ENCODE assay signal across 9 mouse cellular contexts in the genomic region with DNA sequence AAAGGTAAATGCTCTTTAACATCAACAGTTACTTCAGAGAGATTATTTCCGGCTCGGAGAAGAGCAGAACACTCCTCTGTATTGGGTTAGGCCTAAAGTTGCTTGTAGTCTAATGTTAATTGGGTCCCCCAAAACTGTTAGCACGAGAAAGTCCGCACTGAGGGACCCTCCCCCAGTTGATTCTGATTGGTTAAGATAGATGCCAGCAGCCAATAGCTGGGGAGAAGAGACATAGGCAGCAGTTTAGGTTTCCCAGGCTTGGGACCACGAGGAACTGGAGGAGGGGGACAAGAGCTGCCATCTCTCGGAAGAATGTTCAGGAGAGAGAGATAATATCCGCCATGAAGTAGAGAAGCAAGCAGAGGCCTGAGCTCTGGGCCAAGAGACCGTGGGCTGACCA. TPM values are rescaled to one million over a fixed set of nuclear protein-coding genes. Genes with fewer than 3 reads are reported as not detected.
A peak's percentile ranks its signal among the peaks of the same experiment; 100 is the strongest.
DNase-seq lines count a peak whose midpoint lies in the region; ATAC-seq and TF ChIP-seq lines count a peak whose summit lies in the region.
"Had no signal": no experiment of that assay in that cellular context is flagged by ENCODE, and none has a peak within 500 bp of the region (broad histone marks: within the 10 kb centered on the region; RNA-seq: fewer than 3 reads in every experiment).

No protein-coding gene starts in this region.

- 0 out of 2 replicates have a peak, but pooled peaks cover 3% of the 10 kb centered on the region for H3K4me1 ChIP-seq in heart, embryonic 11.5 days (ENCODE audit: control insufficient read depth, insufficient read depth, low read length)
- peaks cover 2% of the 10 kb centered on the region for H3K4me1 ChIP-seq in ES-Bruce4 (ENCODE audit: control insufficient read depth, insufficient read depth, low read length)
- H3K4me1 ChIP-seq in forebrain, embryonic 14.5 days (ENCODE audit: control insufficient read depth, insufficient read depth, low read length) = no peaks in the 10 kb centered on the region
- H3K4me1 ChIP-seq in liver, embryonic 12.5 days = peaks cover 6% of the 10 kb centered on the region; the same call in 1 of the 2 replicates

- no peak for TF ChIP-seq EP300 in ES-Bruce4 (IDR thresholded peaks at IDR 0.05; ENCODE audit: insufficient read depth, low read depth, low read length)

- H3K36me3 ChIP-seq in heart, embryonic 11.5 days (ENCODE audit: control insufficient read depth, insufficient read depth, low read length) = no peaks in the 10 kb centered on the region
- no peaks in the 10 kb centered on the region; the same call in 1 of the 2 replicates for H3K36me3 ChIP-seq in ES-Bruce4 (ENCODE audit: control insufficient read depth, insufficient read depth, low read length, poor library complexity, severe bottlenecking)
- H3K36me3 ChIP-seq in forebrain, embryonic 14.5 days (ENCODE audit: control insufficient read depth, insufficient read depth, low read length) = no peaks in the 10 kb centered on the region
- no peaks in the 10 kb centered on the region for H3K36me3 ChIP-seq in liver, embryonic 12.5 days
- H3K36me3 ChIP-seq: G1E had no signal

- no peak overlapping the region for H3K9ac ChIP-seq in heart, embryonic 11.5 days (ENCODE audit: low read depth, low read length)
- H3K9ac ChIP-seq in ES-Bruce4 (ENCODE audit: low read depth, poor library complexity, severe bottlenecking) = peak overlapping the region; percentile 49; the same call in 1 of the 2 replicates
- H3K9ac ChIP-seq in forebrain, embryonic 14.5 days (ENCODE audit: low read length) = no peak overlapping the region
- H3K9ac ChIP-seq in liver, embryonic 12.5 days = no peak overlapping the region

- no peak for DNase-seq in heart, adult 8-10 months (ENCODE audit: low spot score)
- DNase-seq in forebrain, embryonic 14.5 days (ENCODE audit: low spot score) = peak; percentile 27
- no peak for DNase-seq in adrenal gland, adult 2 months
- DNase-seq in cerebellum, adult 11 months = no peak
- DNase-seq in kidney, adult 8-10 months = no peak

- H3K4me3 ChIP-seq in heart, embryonic 11.5 days (ENCODE audit: low read depth, low read length) = peak overlapping the region; percentile 38
- peak overlapping the region; percentile 64 for H3K4me3 ChIP-seq in ES-Bruce4 (ENCODE audit: low read depth, low read length)
- H3K4me3 ChIP-seq in forebrain, embryonic 14.5 days (ENCODE audit: low read depth, low read length) = no peak overlapping the region
- H3K4me3 ChIP-seq in liver, embryonic 12.5 days = no peak overlapping the region; the same call in 1 of the 2 replicates

- WGBS in heart, embryonic 11.5 days (ENCODE audit: insufficient replicate concordance) = 24% methylated on average over 8 of the region's 8 CpGs
- 34% methylated on average over 8 of the region's 8 CpGs for WGBS in forebrain, embryonic 14.5 days
- WGBS in liver, embryonic 12.5 days (ENCODE audit: insufficient replicate concordance) = 22% methylated on average over 8 of the region's 8 CpGs

- TF ChIP-seq CTCF in ES-Bruce4 (IDR thresholded peaks at IDR 0.05; ENCODE audit: low read depth, low read length) = no peak

- no peak for ATAC-seq in heart, embryonic 11.5 days (replicated peaks; ENCODE audit: insufficient number of reproducible peaks, low FRiP score, low TSS enrichment)
- ATAC-seq in forebrain, embryonic 14.5 days = peak; percentile 42; the same call in 1 of the 2 replicates
- ATAC-seq in liver, embryonic 12.5 days = no peak

- H3K9me3 ChIP-seq in heart, embryonic 11.5 days (replicated peaks; ENCODE audit: control insufficient read depth, low read length) = no peaks in the 10 kb centered on the region
- no peaks in the 10 kb centered on the region for H3K9me3 ChIP-seq in ES-Bruce4 (replicated peaks; ENCODE audit: control insufficient read depth, insufficient read depth, low read length, poor library complexity, severe bottlenecking)
- H3K9me3 ChIP-seq in forebrain, embryonic 14.5 days (replicated peaks; ENCODE audit: control insufficient read depth, low read length) = no peaks in the 10 kb centered on the region
- H3K9me3 ChIP-seq in liver, embryonic 12.5 days (replicated peaks) = 0 out of 2 replicates have a peak, but pooled peaks cover 5% of the 10 kb centered on the region

- H3K27me3 ChIP-seq in heart, embryonic 11.5 days (ENCODE audit: control insufficient read depth, insufficient read depth, low read length) = no peaks in the 10 kb centered on the region
- H3K27me3 ChIP-seq in ES-Bruce4 (ENCODE audit: control insufficient read depth, insufficient read depth, low read length, poor library complexity, severe bottlenecking) = no peaks in the 10 kb centered on the region
- H3K27me3 ChIP-seq in forebrain, embryonic 14.5 days (replicated peaks; ENCODE audit: control insufficient read depth, insufficient read depth, low read length) = no peaks in the 10 kb centered on the region
- no peaks in the 10 kb centered on the region for H3K27me3 ChIP-seq in liver, embryonic 12.5 days (replicated peaks)

- H3K27ac ChIP-seq in heart, embryonic 11.5 days (ENCODE audit: low read depth, low read length) = 0 out of 2 replicates have a peak overlapping the region, but pooled peaks have one; percentile 10
- 0 out of 2 replicates have a peak overlapping the region, but pooled peaks have one; percentile 20 for H3K27ac ChIP-seq in ES-Bruce4 (ENCODE audit: insufficient read depth, low read length)
- H3K27ac ChIP-seq in forebrain, embryonic 14.5 days (ENCODE audit: low read depth, low read length) = no peak overlapping the region
- H3K27ac ChIP-seq in liver, embryonic 12.5 days = no peak overlapping the region

- peak overlapping the region; percentile 69 for H3K4me2 ChIP-seq in heart, embryonic 11.5 days
- H3K4me2 ChIP-seq in forebrain, embryonic 14.5 days (ENCODE audit: low read length) = peak overlapping the region; percentile 25; the same call in 1 of the 2 replicates
- H3K4me2 ChIP-seq in liver, embryonic 12.5 days = peak overlapping the region; percentile 40

- TF ChIP-seq POLR2A in ES-Bruce4 (IDR thresholded peaks at IDR 0.05; ENCODE audit: insufficient read depth, low read length) = no peak

RNA-seq across cellular contexts. Expression of gene Noct, which starts 28.5 kb away (rescaled TPM):
- 10.4 and 12.2 TPM in 2 replicates for polyA plus RNA-seq in heart, embryonic 11.5 days (2014; fragmentation: Nextera tagmentation; extraction: Ambion mirVana)
- total RNA-seq in heart, adult 8-10 months (2022) = 10 to 100 TPM; 32.2 to 45.2 (median 41.6) TPM
- polyA plus RNA-seq in ES-Bruce4 (2011; ENCODE audit: insufficient read depth, insufficient read length, low read depth, missing spikeins) = 33.7 and 35.6 TPM in 2 replicates
- polyA plus RNA-seq in forebrain, embryonic 14.5 days (2014; fragmentation: Nextera tagmentation; extraction: Ambion mirVana) = 15.6 and 20.8 TPM in 2 replicates
- polyA plus RNA-seq in liver, embryonic 12.5 days (2016; fragmentation: Nextera tagmentation; extraction: Ambion mirVana) = 39.8 and 41.1 TPM in 2 replicates
- 10 to 100 TPM; 37.4 to 45.0 TPM for total RNA-seq in adrenal gland, adult 2 months (2021)
- polyA plus RNA-seq in adrenal gland, adult 2 months (2012; rRNA removed) = 19.5 and 28.5 TPM in 2 replicates

Comparison
In these comparisons a context has a peak if more than half of its experiments do, and no peak if none do; other contexts are left out.
1. H3K27ac ChIP-seq: peak in heart, embryonic 11.5 days (single experiment) and ES-Bruce4 (single experiment); none in forebrain, embryonic 14.5 days (single experiment) and liver, embryonic 12.5 days (single experiment).
2. H3K4me3 ChIP-seq: peak in heart, embryonic 11.5 days (single experiment) and ES-Bruce4 (single experiment); none in forebrain, embryonic 14.5 days (single experiment) and liver, embryonic 12.5 days (single experiment).
3. Peak in every context shown above with its lines, with median percentiles within 50 percentile points of each other: H3K4me2 ChIP-seq.